Comparison of ENCODE assay signal across 7 mouse cellular contexts in the genomic region with DNA sequence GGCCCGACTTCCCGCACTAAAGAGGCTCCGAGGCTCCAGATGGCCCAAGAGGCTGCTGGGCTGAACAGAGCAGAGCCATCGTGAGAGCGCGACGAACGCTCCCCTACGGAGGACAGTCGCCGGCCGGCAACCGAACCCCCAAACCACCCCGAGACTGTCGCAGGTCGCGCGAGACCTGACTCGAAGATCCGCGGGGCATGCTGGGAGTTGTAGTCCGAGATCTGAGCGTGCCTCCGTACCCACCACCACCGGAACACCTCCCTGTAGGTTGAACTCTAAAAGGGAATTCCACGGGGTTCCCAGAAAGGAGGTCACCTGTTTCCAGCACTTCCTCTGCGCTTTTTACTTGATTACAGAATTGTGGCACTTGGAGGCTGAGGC. TPM values are rescaled to one million over a fixed set of nuclear protein-coding genes. Genes with fewer than 3 reads are reported as not detected.
DNase-seq lines count a peak whose midpoint lies in the region; ATAC-seq lines count a peak whose summit lies in the region.

TSS of gene 4833439L19Rik (minus strand) at position 235 of the 381 bp plus-strand sequence.

- peak; percentile 96 for DNase-seq in adrenal gland, postnatal 10 days
- DNase-seq in embryonic facial prominence, embryonic 10.5 days (ENCODE audit: low spot score) = peak; percentile 95
- peak; percentile 93 for DNase-seq in kidney, adult 11 months
- peak; percentile 96 for DNase-seq in limb, embryonic 10.5 days (ENCODE audit: low spot score)
- DNase-seq in spleen, adult 12 weeks (ENCODE audit: low spot score) = peak; percentile 90

- peak within 1 kb of the TSS; percentile 89 for H3K4me3 ChIP-seq in embryonic facial prominence, embryonic 10.5 days
- peak within 1 kb of the TSS; percentile 80 for H3K4me3 ChIP-seq in limb, embryonic 10.5 days
- H3K4me3 ChIP-seq in midbrain, embryonic 13.5 days (replicated peaks) = peak within 1 kb of the TSS; percentile 98

- peak within 1 kb of the TSS; percentile 94 for H3K27ac ChIP-seq in embryonic facial prominence, embryonic 10.5 days (replicated peaks)
- H3K27ac ChIP-seq in limb, embryonic 10.5 days = peak within 1 kb of the TSS; percentile 88
- H3K27ac ChIP-seq in midbrain, embryonic 13.5 days = peak within 1 kb of the TSS; percentile 91

- peaks cover 21% of the 10 kb centered on the region for H3K4me1 ChIP-seq in embryonic facial prominence, embryonic 10.5 days
- peaks cover 15% of the 10 kb centered on the region for H3K4me1 ChIP-seq in limb, embryonic 10.5 days
- peaks cover 33% of the 10 kb centered on the region for H3K4me1 ChIP-seq in midbrain, embryonic 13.5 days (replicated peaks)

- no peaks in the 10 kb centered on the region for H3K27me3 ChIP-seq in embryonic facial prominence, embryonic 10.5 days (replicated peaks; ENCODE audit: low read depth, poor library complexity, severe bottlenecking)
- H3K27me3 ChIP-seq in limb, embryonic 10.5 days (ENCODE audit: low read depth, poor library complexity, severe bottlenecking) = no peaks in the 10 kb centered on the region
- H3K27me3 ChIP-seq in midbrain, embryonic 13.5 days = no peaks in the 10 kb centered on the region

- H3K36me3 ChIP-seq in embryonic facial prominence, embryonic 10.5 days (replicated peaks) = peaks cover 37% of the 10 kb centered on the region
- peaks cover 37% of the 10 kb centered on the region for H3K36me3 ChIP-seq in limb, embryonic 10.5 days
- H3K36me3 ChIP-seq in midbrain, embryonic 13.5 days = peaks cover 30% of the 10 kb centered on the region

- peak; percentile 89 for ATAC-seq in granulocyte monocyte progenitor cell, adult 5-6 weeks (replicated peaks; ENCODE audit: poor library complexity, severe bottlenecking)
- peak; percentile 97 for ATAC-seq in midbrain, embryonic 13.5 days

- WGBS in embryonic facial prominence, embryonic 10.5 days = under 1% methylated on average over 27 of the region's 27 CpGs
- under 1% methylated on average over 27 of the region's 27 CpGs for WGBS in limb, embryonic 10.5 days
- under 1% methylated on average over 27 of the region's 27 CpGs for WGBS in midbrain, embryonic 13.5 days

- H3K4me2 ChIP-seq in midbrain, embryonic 13.5 days (replicated peaks) = peak within 1 kb of the TSS; percentile 83

- H3K9me3 ChIP-seq in embryonic facial prominence, embryonic 10.5 days = no peaks in the 10 kb centered on the region
- H3K9me3 ChIP-seq in limb, embryonic 10.5 days (replicated peaks) = no peaks in the 10 kb centered on the region
- H3K9me3 ChIP-seq in midbrain, embryonic 13.5 days = no peaks in the 10 kb centered on the region

- H3K9ac ChIP-seq in midbrain, embryonic 13.5 days (replicated peaks) = peak within 1 kb of the TSS; percentile 99

RNA-seq across cellular contexts. Expression of gene 4833439L19Rik, which starts in this region (rescaled TPM):
- 100 to 1,000 TPM; 101 to 104 TPM for total RNA-seq in adrenal gland, postnatal 10 days (2021)
- 200 and 207 TPM in 2 replicates for polyA plus RNA-seq in embryonic facial prominence, embryonic 10.5 days (2016; fragmentation: Nextera tagmentation; extraction: Ambion mirVana)
- total RNA-seq in granulocyte monocyte progenitor cell, adult 5-6 weeks (2014; fragmentation: Nextera tagmentation) = 58.0 and 65.9 TPM in 2 replicates
- total RNA-seq in granulocyte monocyte progenitor cell, adult 5-6 weeks (2017) = 27.7 and 30.9 TPM in 2 replicates
- polyA plus RNA-seq in limb, embryonic 10.5 days (2016; fragmentation: Nextera tagmentation; extraction: Ambion mirVana) = 198 TPM in 2 replicates
- polyA plus RNA-seq in midbrain, embryonic 13.5 days (2015; fragmentation: Nextera tagmentation; extraction: Ambion mirVana) = 269 and 271 TPM in 2 replicates

Comparison
In these comparisons a context has a peak if more than half of its experiments do, and no peak if none do; other contexts are left out.
1. Peak in every context shown above with its lines: DNase-seq, ATAC-seq, H3K4me3 ChIP-seq and H3K27ac ChIP-seq.